8 mouse cellular contexts compared by ENCODE assay signal in genomic region chr6:136469807-136470206, GRCm38 (mm10). TPM values are rescaled to one million over a fixed set of nuclear protein-coding genes. Genes with fewer than 3 reads are reported as not detected.
A peak's percentile ranks its signal among the peaks of the same experiment; 100 is the strongest.
DNase-seq lines count a peak whose midpoint lies in the region; ATAC-seq and TF ChIP-seq lines count a peak whose summit lies in the region.

No protein-coding gene starts in this region.

- peak in 1 of 2 experiments; percentile 4 for DNase-seq in cerebellum, adult 2 months
- no peak for DNase-seq in cerebellum, adult 9-11 months
- DNase-seq in retina, embryonic 14.5 days (ENCODE audit: low spot score) = peak; percentile 14
- DNase-seq in retina, postnatal 1 day = no peak
- no peak for DNase-seq in gastrocnemius, postnatal 4 days (ENCODE audit: low spot score in 2 of 2)
- no peak for DNase-seq in gastrocnemius, postnatal 36 days

- TF ChIP-seq CTCF in cerebellum, adult 2 months (IDR thresholded peaks at IDR 0.05; ENCODE audit: borderline replicate concordance, insufficient read depth, low read depth, low read length) = no peak

- H3K4me2 ChIP-seq in limb, embryonic 13.5 days (replicated peaks) = no peak overlapping the region
- H3K4me2 ChIP-seq in stomach, embryonic 15.5 days = no peak overlapping the region

- no peak overlapping the region for H3K4me3 ChIP-seq in cerebellum, adult 2 months (replicated peaks; ENCODE audit: insufficient read depth, low read depth, low read length)
- no peak overlapping the region for H3K4me3 ChIP-seq in limb, embryonic 13.5 days
- no peak overlapping the region for H3K4me3 ChIP-seq in stomach, embryonic 15.5 days (replicated peaks)

- H3K27me3 ChIP-seq in cerebellum, adult 2 months (ENCODE audit: control insufficient read depth, insufficient read depth, low read length) = no peaks in the 10 kb centered on the region
- no peaks in the 10 kb centered on the region for H3K27me3 ChIP-seq in limb, embryonic 13.5 days
- no peaks in the 10 kb centered on the region for H3K27me3 ChIP-seq in stomach, embryonic 15.5 days (replicated peaks)

- no peak for TF ChIP-seq POLR2A in cerebellum, adult 2 months (IDR thresholded peaks at IDR 0.05; ENCODE audit: borderline replicate concordance, insufficient read depth, low read length)

- peak overlapping the region; percentile 44; the same call in 1 of the 2 replicates for H3K27ac ChIP-seq in cerebellum, adult 2 months (ENCODE audit: insufficient read depth, low read length)
- H3K27ac ChIP-seq in limb, embryonic 13.5 days = peak overlapping the region; percentile 96
- H3K27ac ChIP-seq in stomach, embryonic 15.5 days = peak overlapping the region; percentile 93

- intact Hi-C loops in gastrocnemius, postnatal 36 days (cut with DNase I) = loop anchor here (5.0 kb wide), 1 partner anchor 48 kb away; no protein-coding TSS in a partner anchor

- H3K36me3 ChIP-seq in limb, embryonic 13.5 days = no peaks in the 10 kb centered on the region
- H3K36me3 ChIP-seq in stomach, embryonic 15.5 days = no peaks in the 10 kb centered on the region

- WGBS in cerebellum, adult 2 months = 77% methylated on average over 9 of the region's 9 CpGs
- 75% methylated on average over 9 of the region's 9 CpGs for WGBS in limb, embryonic 13.5 days
- 76% methylated on average over 9 of the region's 9 CpGs for WGBS in stomach, embryonic 15.5 days

- no peaks in the 10 kb centered on the region for H3K9me3 ChIP-seq in limb, embryonic 13.5 days
- H3K9me3 ChIP-seq in stomach, embryonic 15.5 days = no peaks in the 10 kb centered on the region

- peaks cover 13% of the 10 kb centered on the region for H3K4me1 ChIP-seq in cerebellum, adult 2 months (ENCODE audit: control insufficient read depth, insufficient read depth, low read length)
- peaks cover 41% of the 10 kb centered on the region for H3K4me1 ChIP-seq in limb, embryonic 13.5 days
- H3K4me1 ChIP-seq in stomach, embryonic 15.5 days = peaks cover 36% of the 10 kb centered on the region

- no peak for ATAC-seq in limb, embryonic 13.5 days (ENCODE audit: low FRiP score, low read depth)
- no peak for ATAC-seq in stomach, embryonic 15.5 days (ENCODE audit: insufficient read depth, low FRiP score, low read depth)

- H3K9ac ChIP-seq in limb, embryonic 13.5 days = no peak overlapping the region
- H3K9ac ChIP-seq in stomach, embryonic 15.5 days = no peak overlapping the region

RNA-seq across cellular contexts. Expression of gene Atf7ip, which starts 36.2 kb away (rescaled TPM):
- polyA plus RNA-seq in cerebellum, adult 2 months (2012; rRNA removed) = 70.5 and 83.0 TPM in 2 replicates
- polyA plus RNA-seq in limb, embryonic 13.5 days (2015; fragmentation: Nextera tagmentation; extraction: Ambion mirVana) = 40.4 and 42.2 TPM in 2 replicates
- 34.6 and 38.1 TPM in 2 replicates for polyA plus RNA-seq in stomach, embryonic 15.5 days (2015; fragmentation: Nextera tagmentation; extraction: Ambion mirVana)
- total RNA-seq in gastrocnemius, postnatal 4 days (2021) = 100 to 1,000 TPM in 1 of 2 experiments, 10 to 100 TPM in 1; 85.1 to 102 TPM
- total RNA-seq in gastrocnemius, postnatal 36 days (2021) = 10 to 100 TPM; 31.6 to 41.6 TPM

RNA-seq across cellular contexts. Expression of gene E330021D16Rik, which starts 54.4 kb away (rescaled TPM):
- not detected in 2 replicates for polyA plus RNA-seq in cerebellum, adult 2 months (2012; rRNA removed)
- polyA plus RNA-seq in limb, embryonic 13.5 days (2015; fragmentation: Nextera tagmentation; extraction: Ambion mirVana) = not detected in 2 replicates
- 0.12 TPM in 1 of 2 replicates, not detected in the other for polyA plus RNA-seq in stomach, embryonic 15.5 days (2015; fragmentation: Nextera tagmentation; extraction: Ambion mirVana)
- total RNA-seq in gastrocnemius, postnatal 4 days (2021) = not detected
- total RNA-seq in gastrocnemius, postnatal 36 days (2021) = not detected

Comparison
In these comparisons a context has a peak if more than half of its experiments do, and no peak if none do; other contexts are left out.
1. H3K27ac ChIP-seq: peak in every context shown above with its lines; median percentile 96 in limb, embryonic 13.5 days; 93 in stomach, embryonic 15.5 days; 44 in cerebellum, adult 2 months.